Mouse (Mus musculus) forebrain, embryonic 16.5 days (tissue): Measurements from ENCODE around the gene Aldh8a1. TPM values are rescaled to one million over a fixed set of nuclear protein-coding genes. Genes with fewer than 3 reads are reported as not detected.

Experiments used
- ATAC-seq: fragments of 200-750 bp; cut with Nextera tagmentation; 2 replicates; pipeline ENCODE4 v1.8.0; 2017; ENCODE audit warnings: mild to moderate bottlenecking, moderate library complexity
- H3K27ac ChIP-seq: fragments of 300-500 bp; sonication (generic); 2 replicates; pipeline ENCODE4 v1.5.1; 2014; ENCODE audit warnings: low read length, control low read depth
- H3K27me3 ChIP-seq: fragments of 300-500 bp; sonication (generic); replicated peaks from 2 replicates; pipeline ENCODE4 v1.6.1; 2014; ENCODE audit warnings: low read length; ENCODE audit not compliant: control insufficient read depth, insufficient read depth
- H3K36me3 ChIP-seq: fragments of 300-500 bp; sonication (generic); 2 replicates; pipeline ENCODE4 v1.6.1; 2014; ENCODE audit not compliant: control insufficient read depth, insufficient read depth
- H3K4me1 ChIP-seq: fragments of 300-500 bp; sonication (generic); replicated peaks from 2 replicates; pipeline ENCODE4 v1.6.1; 2014; ENCODE audit warnings: low read length; ENCODE audit not compliant: control insufficient read depth, insufficient read depth
- H3K4me2 ChIP-seq: fragments of 300-500 bp; sonication (generic); 2 replicates; pipeline ENCODE4 v1.6.1; 2014; ENCODE audit warnings: mild to moderate bottlenecking, low read length, control low read depth
- H3K4me3 ChIP-seq: fragments of 300-500 bp; sonication (generic); replicated peaks from 2 replicates; pipeline ENCODE4 v1.5.1; 2014; ENCODE audit warnings: mild to moderate bottlenecking, low read length, control low read depth
- H3K9ac ChIP-seq: fragments of 300-500 bp; sonication (generic); replicated peaks from 2 replicates; pipeline ENCODE4 v1.6.1; 2014; ENCODE audit warnings: low read depth, low read length, control low read depth
- H3K9me3 ChIP-seq: fragments of 300-500 bp; sonication (generic); 2 replicates; pipeline ENCODE4 v1.6.1; 2016; ENCODE audit warnings: low read length; ENCODE audit not compliant: control insufficient read depth
- WGBS: fragments of 180-500 bp; shearing (Covaris S2); extraction: QIAGEN DNeasy Blood & Tissue Kit; methylation state at CpG from one replicate; pipeline ENCODE4 v1.1.7; 2014; 5-methylcytosine and 5-hydroxymethylcytosine counted together
- polyA plus RNA-seq: library from polyadenylated mRNA; unstranded; fragments of >200 nt; fragmentation: Nextera tagmentation; extraction: Ambion mirVana; gene quantifications from 2 replicates; pipeline ENCODE4 v1.2.1, GENCODE M21; 2015

Aldh8a1 gene
- polyA plus RNA-seq, 1 experiment from 2014 or later: not detected

DNA sequence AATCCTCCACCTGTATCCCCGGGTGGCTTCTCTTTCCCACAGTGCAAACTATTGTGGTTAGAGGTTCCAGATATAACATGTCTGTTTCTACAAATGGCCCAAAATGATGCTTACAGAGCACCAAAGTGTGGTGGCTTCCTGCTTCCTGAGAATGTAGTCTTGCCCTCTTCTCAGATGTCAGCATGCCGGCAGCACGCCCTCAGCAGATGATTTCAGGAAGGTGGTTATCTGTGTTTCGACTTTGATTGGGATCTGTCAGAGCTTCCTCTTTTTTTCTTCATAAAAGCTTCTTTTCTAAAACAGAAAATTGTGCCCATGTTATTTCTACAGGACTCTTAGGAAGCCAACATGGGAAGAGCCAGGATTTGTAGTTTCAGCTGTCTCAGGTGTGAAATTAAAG lies 13.8 kb upstream of the Aldh8a1 start:
- no peak overlapping the region for H3K27ac ChIP-seq

DNA sequence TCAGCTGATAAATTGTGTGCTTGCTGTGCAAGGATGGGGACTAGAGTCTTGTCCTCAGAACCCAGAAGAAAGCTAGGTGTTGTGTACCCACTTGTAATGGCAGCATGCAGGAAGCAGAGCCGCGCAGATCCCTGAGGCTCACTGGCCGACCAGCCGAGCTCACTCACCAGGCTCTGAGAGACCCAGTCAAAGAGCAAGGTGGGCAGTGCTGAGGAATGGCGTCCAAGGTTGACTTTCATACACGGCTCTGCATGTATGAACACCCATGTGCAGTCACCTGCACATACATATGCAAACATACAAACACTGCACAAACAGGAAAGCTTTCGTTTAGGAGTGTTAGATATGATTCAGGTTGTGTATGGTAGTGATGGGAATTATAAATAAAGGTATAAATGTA lies 12.1 kb upstream of the Aldh8a1 start:
- Histone ChIP-seq H3K4me3 (no peak overlapping the region), H3K4me2 (no peak overlapping the region), H3K36me3 (peaks cover 18% of the 10 kb centered on the region), H3K27me3 (no peaks in the 10 kb centered on the region), H3K27ac (no peak overlapping the region), H3K9ac (no peak overlapping the region), H3K4me1 (no peaks in the 10 kb centered on the region), H3K9me3 (no peaks in the 10 kb centered on the region)
- no peak for ATAC-seq
- WGBS: 96% methylated on average over 7 of the region's 7 CpGs

More for the DNA sequence above, 13.8 kb upstream of the Aldh8a1 start:
- no peak for ATAC-seq
- H3K4me2 ChIP-seq: no peak overlapping the region
- peaks cover 14% of the 10 kb centered on the region for H3K36me3 ChIP-seq
- no peak overlapping the region for H3K9ac ChIP-seq
- no peaks in the 10 kb centered on the region for H3K27me3 ChIP-seq
- H3K9me3 ChIP-seq: no peaks in the 10 kb centered on the region
- H3K4me3 ChIP-seq: no peak overlapping the region
- H3K4me1 ChIP-seq: no peaks in the 10 kb centered on the region
- WGBS: 95% methylated on average over 4 of the region's 4 CpGs

DNA sequence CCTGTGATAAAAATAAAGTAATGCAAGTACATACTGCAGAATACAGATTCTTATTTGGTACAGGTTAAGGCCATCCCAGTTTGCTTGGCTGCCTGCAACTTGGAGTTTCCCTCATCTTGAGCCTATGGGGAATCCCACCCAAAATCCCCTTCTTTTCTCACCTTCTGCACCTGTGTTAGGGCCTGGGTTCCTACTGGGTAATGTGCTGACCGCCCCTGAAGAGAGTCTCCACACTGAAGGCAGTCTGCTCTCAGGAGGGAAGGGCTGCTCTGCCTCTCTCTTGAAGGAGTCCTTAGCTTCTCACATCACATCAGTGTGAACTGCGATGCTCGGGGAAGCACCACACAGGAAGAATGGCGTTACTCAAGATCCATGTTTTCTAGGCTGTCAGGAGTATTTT lies 11.2 kb upstream of the Aldh8a1 start:
- H3K27ac ChIP-seq: no peak overlapping the region
- 86% methylated on average over 4 of the region's 4 CpGs for WGBS
- no peak overlapping the region for H3K4me3 ChIP-seq
- H3K4me1 ChIP-seq: no peaks in the 10 kb centered on the region
- no peak for ATAC-seq
- H3K4me2 ChIP-seq: no peak overlapping the region
- no peaks in the 10 kb centered on the region for H3K27me3 ChIP-seq
- H3K9me3 ChIP-seq: no peaks in the 10 kb centered on the region
- H3K36me3 ChIP-seq: peaks cover 17% of the 10 kb centered on the region
- H3K9ac ChIP-seq: no peak overlapping the region

DNA sequence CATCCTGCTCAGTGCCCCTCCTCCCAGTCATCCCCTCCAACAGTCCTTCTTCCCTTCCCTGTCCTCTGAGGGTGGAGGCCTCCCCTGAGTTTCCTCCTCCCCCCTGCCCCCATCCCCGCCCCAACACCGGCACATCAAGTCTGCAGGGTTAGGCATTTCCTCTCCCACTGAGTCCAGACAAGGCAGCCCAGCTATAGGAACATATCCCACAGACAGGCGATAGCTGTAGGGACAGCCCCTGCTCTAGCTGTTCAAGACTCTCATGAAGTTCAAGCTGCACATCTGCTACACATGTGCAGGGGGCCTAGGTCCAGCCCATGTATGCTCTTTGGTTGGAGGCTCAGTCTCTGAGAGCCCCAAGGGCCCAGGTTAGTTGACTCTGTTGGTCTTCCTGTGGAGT lies 10.6 kb upstream of the Aldh8a1 start:
- 78% methylated on average over 3 of the region's 3 CpGs for WGBS
- ATAC-seq: no peak
- Histone ChIP-seq H3K4me1 (no peaks in the 10 kb centered on the region), H3K4me3 (no peak overlapping the region), H3K27ac (no peak overlapping the region), H3K36me3 (peaks cover 17% of the 10 kb centered on the region), H3K27me3 (no peaks in the 10 kb centered on the region), H3K9ac (no peak overlapping the region), H3K4me2 (no peak overlapping the region), H3K9me3 (no peaks in the 10 kb centered on the region)

DNA sequence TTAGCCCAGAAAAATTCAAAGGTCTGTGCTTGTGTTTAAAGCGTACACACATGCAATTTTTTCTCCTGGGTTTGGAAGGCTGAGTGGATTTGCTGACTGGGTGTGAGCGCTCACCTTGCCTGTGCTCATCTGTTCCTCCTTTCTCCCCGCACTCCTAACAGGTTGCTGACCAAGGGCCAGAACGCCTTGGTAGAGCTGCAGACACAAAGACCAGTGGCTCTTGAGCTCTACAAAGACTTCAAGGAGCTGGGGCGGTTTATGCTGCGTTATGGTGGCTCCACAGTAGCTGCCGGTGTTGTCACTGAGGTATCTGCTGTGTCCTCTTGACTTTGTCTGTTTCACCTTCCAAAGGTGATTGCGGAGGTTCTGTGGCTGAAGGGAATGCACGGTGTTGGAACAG lies 9.6 kb upstream of the Aldh8a1 start:
- Histone ChIP-seq H3K4me3 (no peak overlapping the region), H3K36me3 (peaks cover 17% of the 10 kb centered on the region), H3K4me1 (no peaks in the 10 kb centered on the region), H3K27me3 (no peaks in the 10 kb centered on the region), H3K9me3 (no peaks in the 10 kb centered on the region), H3K4me2 (no peak overlapping the region), H3K9ac (no peak overlapping the region), H3K27ac (no peak overlapping the region)
- no peak for ATAC-seq
- WGBS: 94% methylated on average over 9 of the region's 9 CpGs

DNA sequence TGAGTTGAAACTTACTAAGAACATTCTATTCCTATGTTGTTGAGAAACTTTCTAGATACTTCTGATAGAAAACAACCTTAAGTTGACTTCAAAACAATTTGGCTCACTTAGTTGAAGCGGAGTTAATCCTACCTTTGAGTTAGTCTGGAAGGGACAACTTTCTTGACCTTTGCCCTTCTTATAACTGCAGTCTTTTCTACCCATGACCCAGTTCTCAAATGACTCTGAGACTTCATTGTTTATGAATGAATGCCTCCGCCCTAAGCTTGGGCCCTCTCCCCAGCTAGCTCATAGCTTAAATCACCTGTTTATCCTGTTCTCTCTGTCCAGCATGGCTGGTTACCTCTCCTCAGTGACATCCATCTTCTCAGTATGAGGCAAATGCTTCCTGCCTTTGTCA lies 7.5 kb upstream of the Aldh8a1 start:
- H3K9ac ChIP-seq: no peak overlapping the region
- peaks cover 17% of the 10 kb centered on the region for H3K36me3 ChIP-seq
- no peak for ATAC-seq
- 50% methylated on average over 2 of the region's 2 CpGs for WGBS
- H3K4me1 ChIP-seq: no peaks in the 10 kb centered on the region
- H3K27me3 ChIP-seq: no peaks in the 10 kb centered on the region
- no peak overlapping the region for H3K4me3 ChIP-seq
- H3K4me2 ChIP-seq: no peak overlapping the region
- no peak overlapping the region for H3K27ac ChIP-seq
- no peaks in the 10 kb centered on the region for H3K9me3 ChIP-seq

DNA sequence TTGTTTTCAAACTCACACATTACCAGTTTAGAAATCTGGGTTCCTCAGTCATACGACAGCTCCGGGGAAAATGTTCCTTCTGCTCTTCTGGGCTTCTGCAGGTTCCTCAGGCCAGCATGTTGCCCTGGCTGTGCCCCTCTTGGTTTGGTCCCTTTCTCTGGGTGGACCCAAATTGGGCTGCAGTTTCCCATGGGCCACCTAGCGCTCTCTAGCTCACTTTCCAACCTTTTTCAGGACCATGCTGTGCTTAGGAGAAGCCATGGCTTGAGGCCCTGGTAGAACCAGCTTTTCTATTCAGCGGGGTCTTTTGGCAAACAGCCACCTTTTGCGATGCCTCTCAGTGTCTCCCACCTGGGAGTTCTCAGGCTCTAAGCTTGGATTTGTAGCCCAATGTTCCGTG lies 4.8 kb upstream of the Aldh8a1 start:
- no peak for ATAC-seq
- 90% methylated on average over 6 of the region's 6 CpGs for WGBS

DNA sequence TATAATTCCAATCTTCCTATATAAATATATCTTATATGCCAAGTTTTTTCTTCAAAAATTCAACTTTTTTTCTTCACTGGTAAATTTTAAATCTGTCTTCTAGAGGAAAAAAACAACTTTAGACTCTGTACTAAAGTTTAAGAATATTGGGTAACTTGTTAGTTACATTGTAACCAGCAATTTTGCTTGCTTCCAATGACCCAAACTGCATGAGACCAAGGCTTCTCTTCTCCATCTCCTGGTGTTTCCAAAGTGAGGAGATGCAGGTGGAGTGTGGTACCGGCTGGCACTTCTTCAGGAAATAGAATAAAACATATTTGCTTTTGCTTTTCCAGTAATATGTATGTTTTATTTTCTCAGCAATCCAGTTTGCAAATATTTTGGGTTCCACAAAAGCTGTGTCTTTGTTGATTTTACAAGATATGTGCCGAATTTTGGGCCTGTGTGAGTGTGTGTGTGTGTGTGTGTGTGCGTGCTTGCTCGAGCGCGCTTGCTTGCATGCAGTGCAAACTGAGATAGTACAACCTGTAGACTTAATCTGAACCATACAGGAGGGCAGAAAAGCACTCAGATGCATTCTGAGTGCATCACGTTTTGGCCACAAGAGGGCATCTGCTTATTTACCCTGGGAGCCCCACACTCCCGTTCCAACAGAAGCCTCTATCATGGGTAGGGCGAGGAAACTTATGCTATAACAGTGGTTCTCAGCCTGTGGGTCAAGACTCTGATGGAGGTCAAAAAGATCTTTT lies 1.3 kb downstream of the Aldh8a1 start:
- no peak overlapping the region for H3K9ac ChIP-seq
- 71% methylated on average over 9 of the region's 9 CpGs for WGBS
- H3K36me3 ChIP-seq: no peaks in the 10 kb centered on the region
- no peak overlapping the region for H3K4me3 ChIP-seq
- no peak overlapping the region for H3K27ac ChIP-seq
- no peaks in the 10 kb centered on the region for H3K27me3 ChIP-seq
- no peak for ATAC-seq
- no peak overlapping the region for H3K4me2 ChIP-seq
- no peaks in the 10 kb centered on the region for H3K9me3 ChIP-seq
- H3K4me1 ChIP-seq: no peaks in the 10 kb centered on the region

More for the DNA sequence above, 4.8 kb upstream of the Aldh8a1 start:
- Histone ChIP-seq H3K27ac (no peak overlapping the region), H3K4me3 (no peak overlapping the region), H3K9ac (no peak overlapping the region), H3K36me3 (peaks cover 14% of the 10 kb centered on the region), H3K4me1 (no peaks in the 10 kb centered on the region), H3K9me3 (no peaks in the 10 kb centered on the region), H3K4me2 (no peak overlapping the region), H3K27me3 (no peaks in the 10 kb centered on the region)

DNA sequence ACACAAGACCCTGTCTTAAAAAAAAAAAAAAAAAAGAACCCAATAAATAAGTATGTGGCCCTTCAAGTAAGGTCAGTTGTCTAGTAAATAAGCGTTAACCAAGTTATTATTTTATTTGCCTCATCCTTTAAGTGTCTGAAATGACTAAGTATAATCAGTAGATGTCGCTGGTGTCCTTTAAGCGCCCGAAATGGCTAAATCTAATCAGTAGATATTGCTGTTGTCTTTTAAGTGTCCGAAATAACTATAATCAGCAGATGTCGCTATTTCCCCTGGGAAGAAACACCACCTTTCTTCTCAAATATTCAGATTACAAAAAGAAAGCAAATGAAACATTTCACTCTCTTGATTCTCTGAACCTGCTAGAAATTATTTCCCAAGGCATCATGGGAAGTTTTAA lies 5.8 kb downstream of the Aldh8a1 start:
- ATAC-seq: peak; percentile 68
- Histone ChIP-seq H3K4me3 (no peak overlapping the region), H3K9ac (no peak overlapping the region), H3K27me3 (no peaks in the 10 kb centered on the region), H3K27ac (no peak overlapping the region), H3K4me1 (no peaks in the 10 kb centered on the region), H3K4me2 (no peak overlapping the region), H3K36me3 (no peaks in the 10 kb centered on the region), H3K9me3 (no peaks in the 10 kb centered on the region)
- WGBS: 23% methylated on average over 6 of the region's 6 CpGs
